Mouse (Mus musculus): ENCODE results near the gene Cst3.

DNA sequence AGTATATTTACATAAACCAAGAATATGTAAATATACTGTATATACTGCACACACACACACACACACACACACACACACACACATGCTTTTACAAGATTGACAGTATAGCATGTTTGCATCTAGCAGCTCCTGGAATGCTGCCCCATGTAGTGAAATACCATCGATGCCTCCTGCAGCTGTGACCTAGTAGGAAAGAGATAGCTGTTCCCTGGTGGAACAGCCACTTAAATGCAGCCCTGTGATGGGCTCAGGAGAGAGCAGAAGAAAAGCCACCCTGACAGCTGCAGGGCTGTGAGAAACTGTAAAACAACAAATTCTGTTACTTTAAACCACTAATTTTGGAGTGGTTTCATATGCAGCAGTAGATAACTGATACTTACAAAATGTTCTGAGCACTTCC is 20.7 kb upstream of the Cst3 start:
- TF ChIP-seq MAFK (IDR thresholded peaks at IDR 0.05; ENCODE audit: insufficient read depth, low read depth, low read length) (no peak), ZC3H11A (IDR thresholded peaks at IDR 0.05; ENCODE audit: borderline replicate concordance, low read depth, low read length) (no peak), CHD2 (IDR thresholded peaks at IDR 0.05; ENCODE audit: low read depth, low read length) (no peak)

All from ES-E14 (cell line).